14 mouse cellular contexts compared by ENCODE assay signal in the genomic region with DNA sequence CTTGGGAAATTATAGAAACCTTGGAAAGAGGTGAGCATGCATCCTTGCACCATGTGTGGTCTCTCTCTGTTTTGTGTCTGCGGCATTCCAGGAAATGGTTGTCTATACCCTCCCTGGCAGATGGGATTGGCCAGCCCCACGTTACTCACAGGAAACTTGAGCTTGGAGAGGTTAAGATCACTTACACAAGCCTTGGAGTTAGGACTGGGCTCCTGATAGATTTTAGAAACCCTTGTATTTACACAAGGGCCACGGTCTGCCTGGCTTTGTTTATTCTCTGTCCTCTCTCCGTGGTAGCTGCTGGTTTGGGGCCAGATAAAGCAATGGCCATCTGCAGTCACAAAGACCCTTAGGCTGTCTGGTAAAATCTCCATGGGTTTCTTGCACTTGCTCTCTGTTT.
DNase-seq lines count a peak whose midpoint lies in the region; ATAC-seq and TF ChIP-seq lines count a peak whose summit lies in the region.
"Had no signal": no experiment of that assay in that cellular context is flagged by ENCODE, and none has a peak within 500 bp of the region (broad histone marks: within the 10 kb centered on the region; RNA-seq: fewer than 3 reads in every experiment).

No protein-coding gene starts in this region.

- peaks cover 52% of the 10 kb centered on the region for H3K4me1 ChIP-seq in lung, embryonic 15.5 days
- peaks cover 4% of the 10 kb centered on the region; the same call in 1 of the 2 replicates for H3K4me1 ChIP-seq in lung, adult 2 months (ENCODE audit: control insufficient read depth, insufficient read depth, low read length)
- H3K4me1 ChIP-seq in embryonic facial prominence, embryonic 14.5 days (ENCODE audit: control insufficient read depth, insufficient read depth, low read length), result peaks cover 20% of the 10 kb centered on the region; the same call in 1 of the 2 replicates
- 0 out of 2 replicates have a peak, but pooled peaks cover 6% of the 10 kb centered on the region for H3K4me1 ChIP-seq in stomach, postnatal 0 days (replicated peaks; ENCODE audit: control insufficient read depth, insufficient read depth)

- peak; percentile 58 for DNase-seq in heart, adult 11 months
- DNase-seq in heart, adult 9 months (ENCODE audit: low spot score in 2 of 2), result no peak
- DNase-seq in lung, adult 2 months, result no peak
- peak; percentile 60 for DNase-seq in embryonic facial prominence, embryonic 14.5 days (ENCODE audit: low spot score)
- DNase-seq in stomach, postnatal 0 days (ENCODE audit: low spot score), result no peak
- no peak for DNase-seq in urinary bladder, postnatal 36 days (ENCODE audit: low spot score in 2 of 2)
- no peak for DNase-seq in gastrocnemius, adult 2 months
- DNase-seq: cerebellum, adult 11 months; heart, postnatal 10 days; retina, postnatal 1 day had no signal

- H3K4me2 ChIP-seq in lung, embryonic 15.5 days, result no peak overlapping the region; the same call in 1 of the 2 replicates
- no peak overlapping the region for H3K4me2 ChIP-seq in embryonic facial prominence, embryonic 14.5 days (ENCODE audit: low read depth, low read length)
- no peak overlapping the region for H3K4me2 ChIP-seq in stomach, postnatal 0 days (replicated peaks; ENCODE audit: low read depth)

- peak overlapping the region; percentile 48 for H3K27ac ChIP-seq in lung, embryonic 15.5 days
- H3K27ac ChIP-seq in embryonic facial prominence, embryonic 14.5 days (replicated peaks; ENCODE audit: low read depth, low read length), result 0 out of 2 replicates have a peak overlapping the region, but pooled peaks have one; percentile 17
- H3K27ac ChIP-seq in stomach, postnatal 0 days (replicated peaks), result 0 out of 2 replicates have a peak overlapping the region, but pooled peaks have one; percentile 14
- H3K27ac ChIP-seq in gastrocnemius, adult 2 months, result no peak overlapping the region
- H3K27ac ChIP-seq: liver, embryonic 14.5 days; midbrain, embryonic 10.5 days had no signal

- no peak overlapping the region for H3K4me3 ChIP-seq in lung, embryonic 15.5 days
- no peak overlapping the region for H3K4me3 ChIP-seq in lung, adult 2 months (replicated peaks; ENCODE audit: extremely low read depth, low read depth, low read length)
- no peak overlapping the region for H3K4me3 ChIP-seq in embryonic facial prominence, embryonic 14.5 days (ENCODE audit: low read depth, low read length)
- H3K4me3 ChIP-seq in stomach, postnatal 0 days (ENCODE audit: low read depth, low read length), result no peak overlapping the region
- H3K4me3 ChIP-seq in gastrocnemius, adult 2 months, result no peak overlapping the region
- H3K4me3 ChIP-seq: midbrain, embryonic 10.5 days had no signal

- TF ChIP-seq POLR2A in lung, adult 2 months (IDR thresholded peaks at IDR 0.05; ENCODE audit: borderline replicate concordance, extremely low read depth, low read depth, low read length), result no peak

- intact Hi-C loops in gastrocnemius, adult 2 months (cut with DNase I), result loop anchor here (2.0 kb wide), 1 partner anchor 20 kb away; no protein-coding TSS in a partner anchor

- no peaks in the 10 kb centered on the region for H3K9me3 ChIP-seq in lung, embryonic 15.5 days
- H3K9me3 ChIP-seq in embryonic facial prominence, embryonic 14.5 days (ENCODE audit: control insufficient read depth, low read length), result no peaks in the 10 kb centered on the region
- H3K9me3 ChIP-seq in stomach, postnatal 0 days (ENCODE audit: control insufficient read depth, low read length), result no peaks in the 10 kb centered on the region
- H3K9me3 ChIP-seq: midbrain, embryonic 10.5 days had no signal

- peak; percentile 72; the same call in 1 of the 2 replicates for ATAC-seq in lung, embryonic 15.5 days (ENCODE audit: borderline replicate concordance, extremely low read depth, low FRiP score, low TSS enrichment)
- ATAC-seq in embryonic facial prominence, embryonic 14.5 days (ENCODE audit: low read depth), result 0 out of 2 replicates have a peak, but pooled peaks have one; percentile 44
- peak; percentile 40; the same call in 1 of the 2 replicates for ATAC-seq in stomach, postnatal 0 days (ENCODE audit: low FRiP score, low TSS enrichment)

- no peaks in the 10 kb centered on the region for H3K27me3 ChIP-seq in lung, embryonic 15.5 days
- no peaks in the 10 kb centered on the region for H3K27me3 ChIP-seq in embryonic facial prominence, embryonic 14.5 days (replicated peaks; ENCODE audit: control insufficient read depth, insufficient read depth, low read length)
- no peaks in the 10 kb centered on the region for H3K27me3 ChIP-seq in stomach, postnatal 0 days (ENCODE audit: control insufficient read depth, insufficient read depth, low read length)

- 4% methylated on average over 4 of the region's 4 CpGs for WGBS in lung, embryonic 15.5 days
- 24% methylated on average over 4 of the region's 4 CpGs for WGBS in lung, adult 2 months
- WGBS in embryonic facial prominence, embryonic 14.5 days, result 14% methylated on average over 4 of the region's 4 CpGs
- 16% methylated on average over 4 of the region's 4 CpGs for WGBS in stomach, postnatal 0 days

- H3K9ac ChIP-seq in lung, embryonic 15.5 days, result no peak overlapping the region
- H3K9ac ChIP-seq in embryonic facial prominence, embryonic 14.5 days (ENCODE audit: low read depth, low read length), result no peak overlapping the region
- no peak overlapping the region for H3K9ac ChIP-seq in stomach, postnatal 0 days (ENCODE audit: low read length)
- H3K9ac ChIP-seq: liver, embryonic 14.5 days had no signal

- H3K36me3 ChIP-seq in lung, embryonic 15.5 days, result peaks cover 12% of the 10 kb centered on the region; the same call in 1 of the 2 replicates
- peaks cover 14% of the 10 kb centered on the region for H3K36me3 ChIP-seq in embryonic facial prominence, embryonic 14.5 days (ENCODE audit: control insufficient read depth, insufficient read depth, low read length)
- H3K36me3 ChIP-seq in stomach, postnatal 0 days (ENCODE audit: control insufficient read depth, insufficient read depth, low read length), result peaks cover 4% of the 10 kb centered on the region; the same call in 1 of the 2 replicates
- H3K36me3 ChIP-seq: G1E had no signal

- no peak for TF ChIP-seq EP300 in stomach, postnatal 0 days (optimal IDR thresholded peaks at IDR 0.05)

- TF ChIP-seq CTCF in lung, adult 2 months (IDR thresholded peaks at IDR 0.05; ENCODE audit: insufficient read depth, low read length), result no peak
- TF ChIP-seq CTCF in stomach, postnatal 0 days (IDR thresholded peaks at IDR 0.05; ENCODE audit: low read depth), result no peak
- no peak for TF ChIP-seq CTCF in gastrocnemius, adult 2 months (IDR thresholded peaks at IDR 0.05)

Comparison
In these comparisons a context has a peak if more than half of its experiments do, and no peak if none do; other contexts are left out.
1. DNase-seq: peak in heart, adult 11 months (single experiment) and embryonic facial prominence, embryonic 14.5 days (single experiment); none in heart, adult 9 months (0 of 2), lung, adult 2 months (single experiment), stomach, postnatal 0 days (single experiment), urinary bladder, postnatal 36 days (0 of 2) and gastrocnemius, adult 2 months (single experiment).
2. Peak in every context shown above with its lines, with median percentiles within 50 percentile points of each other: ATAC-seq.